Mouse (Mus musculus): Measurements from ENCODE around the gene Rgs11. TPM values are rescaled to one million over a fixed set of nuclear protein-coding genes. Genes with fewer than 3 reads are reported as not detected.

The Rgs11 gene
- polyA plus RNA-seq, 1 experiment from 2014 or later = 2.6 TPM

GRCm38 (mm10) chr17:26237667-26238066 lies 34.9 kb downstream of the Rgs11 start:
- ATAC-seq (ENCODE audit: low FRiP score, low TSS enrichment) (no peak), DNase-seq (no peak)
- Histone ChIP-seq H3K9ac (replicated peaks; ENCODE audit: low read length) (no peak overlapping the region), H3K9me3 (ENCODE audit: control insufficient read depth, low read length) (no peaks in the 10 kb centered on the region), H3K27ac (replicated peaks; ENCODE audit: low read depth, low read length) (no peak overlapping the region), H3K27me3 (ENCODE audit: control insufficient read depth, insufficient read depth, low read length) (no peaks in the 10 kb centered on the region), H3K4me3 (replicated peaks; ENCODE audit: low read depth, low read length) (no peak overlapping the region), H3K4me1 (ENCODE audit: control insufficient read depth, insufficient read depth, low read length) (0 out of 2 replicates have a peak, but pooled peaks cover 2% of the 10 kb centered on the region), H3K36me3 (ENCODE audit: control insufficient read depth, insufficient read depth, low read length) (no peaks in the 10 kb centered on the region), H3K4me2 (ENCODE audit: low read length) (no peak overlapping the region)
- WGBS = 87% methylated on average over 10 of the region's 10 CpGs

GRCm38 (mm10) chr17:26239551-26239950 lies 36.8 kb downstream of the Rgs11 start:
- Histone ChIP-seq H3K9ac (replicated peaks; ENCODE audit: low read length) (no peak overlapping the region), H3K4me1 (ENCODE audit: control insufficient read depth, insufficient read depth, low read length) (peaks cover 11% of the 10 kb centered on the region; the same call in 1 of the 2 replicates), H3K4me3 (replicated peaks; ENCODE audit: low read depth, low read length) (no peak overlapping the region), H3K4me2 (ENCODE audit: low read length) (no peak overlapping the region), H3K27ac (replicated peaks; ENCODE audit: low read depth, low read length) (no peak overlapping the region), H3K27me3 (ENCODE audit: control insufficient read depth, insufficient read depth, low read length) (no peaks in the 10 kb centered on the region), H3K36me3 (ENCODE audit: control insufficient read depth, insufficient read depth, low read length) (no peaks in the 10 kb centered on the region), H3K9me3 (ENCODE audit: control insufficient read depth, low read length) (no peaks in the 10 kb centered on the region)
- DNase-seq (no peak), ATAC-seq (ENCODE audit: low FRiP score, low TSS enrichment) (no peak)
- WGBS = 84% methylated on average over 2 of the region's 2 CpGs

- WGBS = 81% methylated on average over 6 of the region's 6 CpGs
- no peak overlapping the region for H3K27ac ChIP-seq (replicated peaks; ENCODE audit: low read depth, low read length)
- ATAC-seq (ENCODE audit: low FRiP score, low TSS enrichment) (no peak), DNase-seq (no peak)
- no peaks in the 10 kb centered on the region for H3K27me3 ChIP-seq (ENCODE audit: control insufficient read depth, insufficient read depth, low read length)
- H3K9ac ChIP-seq (replicated peaks; ENCODE audit: low read length) = no peak overlapping the region
- peaks cover 11% of the 10 kb centered on the region; the same call in 1 of the 2 replicates for H3K4me1 ChIP-seq (ENCODE audit: control insufficient read depth, insufficient read depth, low read length)
- H3K9me3 ChIP-seq (ENCODE audit: control insufficient read depth, low read length) = no peaks in the 10 kb centered on the region
- H3K4me3 ChIP-seq (replicated peaks; ENCODE audit: low read depth, low read length) = no peak overlapping the region
- H3K36me3 ChIP-seq (ENCODE audit: control insufficient read depth, insufficient read depth, low read length) = no peaks in the 10 kb centered on the region
- no peak overlapping the region for H3K4me2 ChIP-seq (ENCODE audit: low read length)
These were observed 37.5 kb downstream of the Rgs11 start for GRCm38 (mm10) chr17:26240120-26240790.

GRCm38 (mm10) chr17:26240990-26241389 lies 38.2 kb downstream of the Rgs11 start:
- Histone ChIP-seq H3K9ac (replicated peaks; ENCODE audit: low read length) (no peak overlapping the region), H3K4me2 (ENCODE audit: low read length) (no peak overlapping the region), H3K4me3 (replicated peaks; ENCODE audit: low read depth, low read length) (no peak overlapping the region), H3K4me1 (ENCODE audit: control insufficient read depth, insufficient read depth, low read length) (peaks cover 11% of the 10 kb centered on the region; the same call in 1 of the 2 replicates), H3K9me3 (ENCODE audit: control insufficient read depth, low read length) (no peaks in the 10 kb centered on the region), H3K27me3 (ENCODE audit: control insufficient read depth, insufficient read depth, low read length) (no peaks in the 10 kb centered on the region), H3K27ac (replicated peaks; ENCODE audit: low read depth, low read length) (no peak overlapping the region), H3K36me3 (ENCODE audit: control insufficient read depth, insufficient read depth, low read length) (no peaks in the 10 kb centered on the region)
- ATAC-seq (ENCODE audit: low FRiP score, low TSS enrichment) (no peak), DNase-seq (no peak)
- 82% methylated on average over 6 of the region's 6 CpGs for WGBS

GRCm38 (mm10) chr17:26243471-26244100 lies 40.8 kb downstream of the Rgs11 start:
- peak overlapping the region; percentile 92 for H3K4me2 ChIP-seq (ENCODE audit: low read length)
- peaks cover 11% of the 10 kb centered on the region; the same call in 1 of the 2 replicates for H3K4me1 ChIP-seq (ENCODE audit: control insufficient read depth, insufficient read depth, low read length)
- H3K36me3 ChIP-seq (ENCODE audit: control insufficient read depth, insufficient read depth, low read length) = no peaks in the 10 kb centered on the region
- peak; percentile 81 for ATAC-seq (ENCODE audit: low FRiP score, low TSS enrichment)
- WGBS = under 1% methylated on average over 32 of the region's 32 CpGs
- no peaks in the 10 kb centered on the region for H3K9me3 ChIP-seq (ENCODE audit: control insufficient read depth, low read length)
- DNase-seq = peak; percentile 64
- no peaks in the 10 kb centered on the region for H3K27me3 ChIP-seq (ENCODE audit: control insufficient read depth, insufficient read depth, low read length)
- peak overlapping the region; percentile 74 for H3K9ac ChIP-seq (replicated peaks; ENCODE audit: low read length)
- peak overlapping the region; percentile 74 for H3K4me3 ChIP-seq (replicated peaks; ENCODE audit: low read depth, low read length)
- peak overlapping the region; percentile 68 for H3K27ac ChIP-seq (replicated peaks; ENCODE audit: low read depth, low read length)

- Histone ChIP-seq H3K4me1 (ENCODE audit: control insufficient read depth, insufficient read depth, low read length) (peaks cover 11% of the 10 kb centered on the region; the same call in 1 of the 2 replicates), H3K36me3 (ENCODE audit: control insufficient read depth, insufficient read depth, low read length) (no peaks in the 10 kb centered on the region), H3K27me3 (ENCODE audit: control insufficient read depth, insufficient read depth, low read length) (no peaks in the 10 kb centered on the region), H3K27ac (replicated peaks; ENCODE audit: low read depth, low read length) (peak within 1 kb of the TSS; percentile 68), H3K9me3 (ENCODE audit: control insufficient read depth, low read length) (no peaks in the 10 kb centered on the region), H3K9ac (replicated peaks; ENCODE audit: low read length) (peak within 1 kb of the TSS; percentile 74), H3K4me3 (replicated peaks; ENCODE audit: low read depth, low read length) (peak within 1 kb of the TSS; percentile 74), H3K4me2 (ENCODE audit: low read length) (peak within 1 kb of the TSS; percentile 92)
- DNase-seq (peak; percentile 98), ATAC-seq (ENCODE audit: low FRiP score, low TSS enrichment) (peak; percentile 97)
- 6% methylated on average over 32 of the region's 33 CpGs for WGBS
These were observed 41.5 kb downstream of the Rgs11 start, which contains the start of gene Fam234a for GRCm38 (mm10) chr17:26244101-26244841. Gene Fam234a (minus strand): TSS chr17:26244242.

GRCm38 (mm10) chr17:26251886-26252538 lies 49.3 kb downstream of the Rgs11 start:
- no peak for DNase-seq
- 67% methylated on average over 4 of the region's 4 CpGs for WGBS
- peaks cover 6% of the 10 kb centered on the region for H3K36me3 ChIP-seq (ENCODE audit: control insufficient read depth, insufficient read depth, low read length)
- H3K27me3 ChIP-seq (ENCODE audit: control insufficient read depth, insufficient read depth, low read length) = no peaks in the 10 kb centered on the region
- peak overlapping the region; percentile 93 for H3K4me3 ChIP-seq (replicated peaks; ENCODE audit: low read depth, low read length)
- no peaks in the 10 kb centered on the region for H3K9me3 ChIP-seq (ENCODE audit: control insufficient read depth, low read length)
- no peak for ATAC-seq (ENCODE audit: low FRiP score, low TSS enrichment)
- peaks cover 10% of the 10 kb centered on the region; the same call in 1 of the 2 replicates for H3K4me1 ChIP-seq (ENCODE audit: control insufficient read depth, insufficient read depth, low read length)
- H3K27ac ChIP-seq (replicated peaks; ENCODE audit: low read depth, low read length) = peak overlapping the region; percentile 96
- peak overlapping the region; percentile 87 for H3K4me2 ChIP-seq (ENCODE audit: low read length)
- H3K9ac ChIP-seq (replicated peaks; ENCODE audit: low read length) = peak overlapping the region; percentile 94; the same call in 1 of the 2 replicates

GRCm38 (mm10) chr17:26252539-26253251 lies 49.9 kb downstream of the Rgs11 start, which contains the start of gene Luc7l:
Gene Luc7l (plus strand): TSS chr17:26252896.
- Histone ChIP-seq H3K4me3 (replicated peaks; ENCODE audit: low read depth, low read length) (peak within 1 kb of the TSS; percentile 93), H3K4me2 (ENCODE audit: low read length) (peak within 1 kb of the TSS; percentile 87), H3K36me3 (ENCODE audit: control insufficient read depth, insufficient read depth, low read length) (peaks cover 12% of the 10 kb centered on the region), H3K9ac (replicated peaks; ENCODE audit: low read length) (peak within 1 kb of the TSS; percentile 94), H3K9me3 (ENCODE audit: control insufficient read depth, low read length) (no peaks in the 10 kb centered on the region), H3K4me1 (ENCODE audit: control insufficient read depth, insufficient read depth, low read length) (peaks cover 10% of the 10 kb centered on the region; the same call in 1 of the 2 replicates), H3K27ac (replicated peaks; ENCODE audit: low read depth, low read length) (peak within 1 kb of the TSS; percentile 96), H3K27me3 (ENCODE audit: control insufficient read depth, insufficient read depth, low read length) (no peaks in the 10 kb centered on the region)
- DNase-seq (peak; percentile 97), ATAC-seq (ENCODE audit: low FRiP score, low TSS enrichment) (peak; percentile 92)
- under 1% methylated on average over 43 of the region's 43 CpGs for WGBS
